Mouse (Mus musculus) heart, embryonic 14.5 days (tissue): Measurements from ENCODE around the gene Hspa4. TPM values are rescaled to one million over a fixed set of nuclear protein-coding genes. Genes with fewer than 3 reads are reported as not detected.
"Not testable (repeated sequence)": the region's sequence is repeated elsewhere in the genome, so short reads cannot be mapped to it uniquely, and the experiment has no call there.

ENCODE experiments used
- ATAC-seq: fragments of 200-750 bp; cut with Nextera tagmentation; 2 replicates; pipeline ENCODE4 v1.8.0; 2017; ENCODE audit warnings: low read depth, moderate TSS enrichment; ENCODE audit not compliant: insufficient number of reproducible peaks, insufficient read depth, low FRiP score
- H3K27ac ChIP-seq, 2 experiments: fragments of 200-500 bp in 1 of 2; fragments of 300-500 bp in 1 of 2; sonication (generic) in 1 of 2; replicated peaks in 1 of 2; 2 replicates each; pipeline ENCODE4 v1.5.1; 2012 to 2014; ENCODE audit warnings: low read depth in 2 of 2, low read length in 2 of 2, control low read depth in 1 of 2, mild to moderate bottlenecking in 1 of 2, mixed read lengths in 1 of 2; ENCODE audit not compliant: control insufficient read depth in 1 of 2, insufficient read depth in 1 of 2
- H3K27me3 ChIP-seq: fragments of 300-500 bp; sonication (generic); 2 replicates; pipeline ENCODE4 v1.6.1; 2014; ENCODE audit warnings: mild to moderate bottlenecking, low read length, control low read depth; ENCODE audit not compliant: control insufficient read depth, insufficient read depth
- H3K36me3 ChIP-seq: fragments of 300-500 bp; sonication (generic); 2 replicates; pipeline ENCODE4 v1.6.1; 2014; ENCODE audit warnings: mild to moderate bottlenecking, control low read depth, low read length, mixed read lengths; ENCODE audit not compliant: control insufficient read depth, insufficient read depth
- H3K4me1 ChIP-seq, 2 experiments: fragments of 200-500 bp in 1 of 2; fragments of 300-500 bp in 1 of 2; sonication (generic) in 1 of 2; 2 replicates each; pipeline ENCODE4 v1.6.1; 2012 to 2014; ENCODE audit warnings: low read length in 2 of 2, control low read depth in 1 of 2, mixed read lengths in 1 of 2; ENCODE audit not compliant: control insufficient read depth in 2 of 2, insufficient read depth in 2 of 2
- H3K4me2 ChIP-seq: fragments of 300-500 bp; sonication (generic); 2 replicates; pipeline ENCODE4 v1.6.1; 2014; ENCODE audit warnings: mild to moderate bottlenecking, low read length
- H3K4me3 ChIP-seq, 2 experiments: fragments of 200-500 bp in 1 of 2; fragments of 300-500 bp in 1 of 2; sonication (generic) in 1 of 2; 2 replicates each; pipeline ENCODE4 v1.5.1; 2012 to 2014; ENCODE audit warnings: low read length in 2 of 2, mild to moderate bottlenecking in 2 of 2, control low read depth in 1 of 2, low read depth in 1 of 2, moderate library complexity in 1 of 2; ENCODE audit not compliant: control insufficient read depth in 1 of 2, insufficient read depth in 1 of 2
- H3K9ac ChIP-seq: fragments of 300-500 bp; sonication (generic); 2 replicates; pipeline ENCODE4 v1.6.1; 2014; ENCODE audit warnings: mild to moderate bottlenecking, low read length
- H3K9me3 ChIP-seq: fragments of 300-500 bp; sonication (generic); 2 replicates; pipeline ENCODE4 v1.6.1; 2016; ENCODE audit warnings: low read length, control low read depth; ENCODE audit not compliant: control insufficient read depth
- WGBS: fragments of 180-500 bp; shearing (Covaris S2); extraction: QIAGEN DNeasy Blood & Tissue Kit; methylation state at CpG from one replicate; pipeline ENCODE4 v1.1.7; 2014; 5-methylcytosine and 5-hydroxymethylcytosine counted together
- polyA plus RNA-seq: library from polyadenylated mRNA; unstranded; fragments of >200 nt; fragmentation: Nextera tagmentation; extraction: Ambion mirVana; gene quantifications from 2 replicates; pipeline ENCODE4 v1.2.1, GENCODE M21; 2014

Hspa4 gene
- polyA plus RNA-seq, 1 experiment from 2014 or later, result 66.8 TPM

DNA sequence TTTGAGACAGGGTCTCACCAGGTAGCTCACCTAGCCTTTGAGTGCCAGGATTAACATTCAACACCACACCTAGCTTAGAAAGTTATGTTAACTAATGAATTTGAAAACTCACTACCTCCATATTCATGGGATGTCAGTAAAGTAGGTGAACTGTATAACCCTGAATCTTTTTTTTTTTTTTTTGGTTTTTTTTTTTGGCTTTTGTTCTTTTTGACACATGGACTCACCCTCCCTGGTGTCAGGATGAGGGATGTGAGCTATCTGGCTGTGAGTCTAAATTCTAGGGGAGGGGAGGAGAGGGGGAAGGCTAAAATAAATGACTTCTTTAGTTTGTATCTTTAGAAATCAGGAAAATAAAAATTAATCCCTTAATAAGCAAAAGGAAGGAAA lies 35.9 kb upstream of the Hspa4 start:
- Histone ChIP-seq H3K9ac (no peak overlapping the region), H3K4me3 (no peak overlapping the region), H3K4me1 (peaks cover 0 to 6% of the 10 kb centered on the region in 2 experiments; a peak in 1 of 4 replicates), H3K9me3 (no peaks in the 10 kb centered on the region), H3K36me3 (peaks cover 27% of the 10 kb centered on the region), H3K27me3 (no peaks in the 10 kb centered on the region), H3K4me2 (no peak overlapping the region), H3K27ac (no peak overlapping the region)
- ATAC-seq, result no peak

DNA sequence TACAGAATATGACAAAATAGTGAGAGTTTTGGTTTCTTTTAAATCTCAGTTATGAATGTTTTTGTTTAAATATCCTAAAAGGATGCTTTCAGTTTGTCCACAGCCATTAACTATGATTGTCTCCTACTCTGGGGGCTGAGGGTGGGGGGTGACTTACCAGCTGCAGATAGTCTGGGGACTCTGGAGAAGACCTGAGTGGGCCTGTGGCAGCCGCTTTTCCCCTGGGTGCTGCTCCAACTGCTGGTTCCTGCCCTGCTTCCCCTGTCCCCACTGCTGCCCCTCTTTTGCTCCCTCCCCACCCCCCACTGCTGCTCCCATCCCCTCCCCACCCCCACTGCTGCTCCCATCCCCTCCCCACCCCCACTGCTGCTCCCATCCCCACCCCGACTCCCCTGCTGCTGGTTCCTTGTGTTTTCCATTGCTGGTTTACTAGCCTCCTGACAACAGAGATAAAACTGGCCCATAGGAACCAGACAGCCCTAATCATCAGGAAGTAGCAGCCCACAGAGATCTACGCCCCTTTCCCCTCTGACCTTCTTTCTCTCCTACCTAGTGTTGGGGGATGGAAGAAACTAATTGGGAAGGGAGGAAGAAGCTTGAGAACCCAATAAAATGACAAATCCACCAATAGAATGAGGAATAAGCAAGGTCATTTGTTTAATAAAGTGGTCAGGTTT lies 35.4 kb upstream of the Hspa4 start:
- Histone ChIP-seq H3K9ac (no peak overlapping the region), H3K9me3 (no peaks in the 10 kb centered on the region), H3K36me3 (peaks cover 31% of the 10 kb centered on the region), H3K4me2 (no peak overlapping the region), H3K4me1 (peaks cover 0 to 6% of the 10 kb centered on the region in 2 experiments; a peak in 1 of 4 replicates), H3K27me3 (no peaks in the 10 kb centered on the region), H3K27ac (no peak overlapping the region), H3K4me3 (no peak overlapping the region)
- 27% methylated on average over 3 of the region's 3 CpGs for WGBS
- no peak for ATAC-seq

DNA sequence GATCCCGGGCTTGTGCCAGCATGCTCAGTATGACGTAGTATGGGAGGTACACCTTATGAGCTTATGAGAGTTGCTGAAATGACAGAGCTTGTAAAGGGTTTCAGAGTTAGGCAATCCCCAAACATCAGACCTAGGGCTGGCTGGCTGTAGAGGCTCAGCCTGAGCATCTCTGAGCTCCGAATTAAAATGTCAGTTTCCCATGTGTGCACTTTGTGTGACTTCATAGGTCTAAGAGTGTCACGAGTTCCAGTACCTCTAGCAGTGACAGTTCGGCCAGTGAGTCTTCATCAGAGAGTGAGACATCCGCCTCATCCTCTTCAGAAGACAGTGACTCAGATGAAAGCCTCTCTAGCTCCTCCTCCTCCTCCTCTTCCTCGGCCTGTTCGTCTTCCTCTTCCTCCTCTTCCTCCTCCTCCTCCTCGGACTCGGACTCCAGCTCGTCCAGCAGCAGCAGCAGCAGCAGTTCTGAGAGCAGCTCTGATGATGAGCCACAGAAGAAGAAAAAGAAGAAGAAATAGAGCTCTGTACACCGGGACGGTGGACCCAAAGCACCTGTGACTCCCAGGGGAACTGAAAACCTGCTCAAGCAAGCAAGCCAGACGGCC lies 31.9 kb upstream of the Hspa4 start:
- ATAC-seq, result no peak
- no peaks in the 10 kb centered on the region for H3K9me3 ChIP-seq
- H3K4me2 ChIP-seq, result no peak overlapping the region
- no peak overlapping the region for H3K4me3 ChIP-seq
- peaks cover 63% of the 10 kb centered on the region for H3K36me3 ChIP-seq
- H3K9ac ChIP-seq, result no peak overlapping the region
- H3K27me3 ChIP-seq, result no peaks in the 10 kb centered on the region
- H3K4me1 ChIP-seq, result peaks cover 0 to 6% of the 10 kb centered on the region in 2 experiments; a peak in 1 of 4 replicates
- WGBS, result 89% methylated on average over 14 of the region's 14 CpGs
- no peak overlapping the region for H3K27ac ChIP-seq

DNA sequence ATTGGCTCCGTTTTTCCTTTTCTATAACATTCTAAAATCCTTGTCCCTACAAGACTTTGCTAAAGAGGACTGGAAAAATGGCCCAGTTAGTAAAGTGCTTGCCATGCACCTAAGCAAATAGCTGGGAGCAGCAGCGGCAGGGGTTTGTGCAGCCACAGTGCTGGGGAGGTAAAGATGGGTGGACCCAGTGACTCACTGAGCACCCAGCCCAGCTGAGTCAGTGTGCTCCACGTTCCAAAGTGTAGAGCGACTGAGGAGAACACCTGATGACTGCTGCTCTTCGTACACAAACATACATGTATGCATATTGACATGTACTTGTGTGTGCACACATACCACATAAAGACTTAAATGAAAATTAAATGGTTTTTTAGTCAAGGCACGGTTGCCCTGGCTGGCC lies 30.9 kb upstream of the Hspa4 start:
- H3K27ac ChIP-seq, result no peak overlapping the region
- no peaks in the 10 kb centered on the region for H3K9me3 ChIP-seq
- WGBS, result 95% methylated on average over 6 of the region's 6 CpGs
- H3K4me1 ChIP-seq, result peaks cover 0 to 6% of the 10 kb centered on the region in 2 experiments; a peak in 1 of 4 replicates
- no peak overlapping the region for H3K9ac ChIP-seq
- no peak overlapping the region for H3K4me3 ChIP-seq
- no peak for ATAC-seq
- H3K27me3 ChIP-seq, result no peaks in the 10 kb centered on the region
- H3K4me2 ChIP-seq, result no peak overlapping the region
- H3K36me3 ChIP-seq, result peaks cover 66% of the 10 kb centered on the region

DNA sequence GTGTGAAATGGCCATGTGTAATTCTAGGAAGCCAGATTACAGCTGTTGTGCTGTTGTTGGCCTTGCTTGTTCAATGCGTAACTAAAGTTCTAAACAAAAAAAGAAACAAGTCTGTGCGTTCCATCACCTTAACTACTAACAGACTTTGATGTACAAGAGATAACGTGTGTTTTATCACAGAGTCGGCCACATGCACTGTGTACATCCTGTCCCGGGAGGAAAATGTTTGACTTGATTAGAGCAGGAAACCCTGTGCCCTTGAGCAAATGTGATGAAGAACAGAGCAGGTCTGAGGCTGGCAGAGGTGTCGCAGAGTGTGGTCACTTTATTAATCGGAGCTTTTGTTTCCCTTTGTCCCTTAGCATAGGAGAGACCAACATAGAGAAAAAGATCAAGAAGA lies 30.1 kb upstream of the Hspa4 start:
- Histone ChIP-seq H3K4me2 (no peak overlapping the region), H3K27ac (no peak overlapping the region), H3K9me3 (no peaks in the 10 kb centered on the region), H3K9ac (no peak overlapping the region), H3K4me1 (0 out of 4 replicates have a peak, but pooled peaks cover 0 to 3% of the 10 kb centered on the region in 2 experiments), H3K36me3 (peaks cover 66% of the 10 kb centered on the region), H3K4me3 (no peak overlapping the region), H3K27me3 (no peaks in the 10 kb centered on the region)
- 66% methylated on average over 7 of the region's 7 CpGs for WGBS
- ATAC-seq, result no peak

DNA sequence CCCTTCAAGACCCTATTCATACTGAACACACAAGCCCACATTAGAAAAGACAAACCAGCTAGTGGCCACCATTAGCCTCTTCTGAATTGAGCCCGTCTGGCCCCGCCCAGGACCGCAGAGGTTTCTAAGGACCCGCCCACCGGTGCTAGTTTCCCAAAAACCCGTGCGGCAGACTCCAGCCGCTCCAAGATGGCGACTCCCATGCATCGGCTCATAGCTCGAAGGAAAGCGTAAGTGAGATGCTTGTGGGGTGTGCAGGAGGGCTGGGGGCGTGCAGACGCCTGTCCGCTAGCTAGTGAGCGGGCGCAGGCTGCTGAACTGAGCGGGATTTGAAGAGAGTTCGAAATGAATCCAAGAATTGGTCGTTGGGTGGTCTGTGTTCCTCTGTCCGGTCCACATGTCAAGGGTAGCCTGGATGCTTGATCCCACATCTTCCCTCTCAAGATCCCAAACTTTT lies 24.3 kb upstream of the Hspa4 start, which contains the start of gene Zcchc10:
Gene Zcchc10, plus strand, starts transcription at position 168 of the 457 bp plus-strand sequence.
- Histone ChIP-seq H3K36me3 (peaks cover 27% of the 10 kb centered on the region), H3K4me3 (peak within 1 kb of the TSS; percentile 73 to 97), H3K9me3 (no peaks in the 10 kb centered on the region), H3K27ac (peak within 1 kb of the TSS; percentile 60 to 76), H3K27me3 (no peaks in the 10 kb centered on the region), H3K4me2 (peak within 1 kb of the TSS; percentile 77), H3K4me1 (0 out of 4 replicates have a peak, but pooled peaks cover 0 to 3% of the 10 kb centered on the region in 2 experiments), H3K9ac (peak within 1 kb of the TSS; percentile 77)
- WGBS, result 0% methylated on average over 21 of the region's 21 CpGs
- ATAC-seq, result peak; percentile 79

DNA sequence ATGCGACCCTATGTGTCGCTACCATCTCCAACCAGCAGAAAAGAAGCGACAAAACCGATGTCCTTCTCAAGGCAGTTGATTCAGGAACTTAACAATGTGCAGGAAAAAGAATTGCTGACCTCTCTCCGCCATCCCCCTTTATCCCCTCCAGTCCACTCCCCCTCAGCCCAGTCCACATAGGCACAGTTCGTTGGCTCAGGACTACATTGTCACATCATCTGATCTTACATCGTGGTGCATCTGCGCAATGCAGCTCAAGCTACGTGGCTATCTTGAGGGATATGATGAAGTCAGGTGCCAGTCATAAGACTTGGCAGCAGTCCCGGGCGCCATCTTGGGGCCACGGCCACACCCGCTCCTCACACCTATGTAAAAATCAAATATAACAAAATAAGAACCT lies 19.6 kb upstream of the Hspa4 start:
- H3K4me3 ChIP-seq, H3K27me3 ChIP-seq, H3K9me3 ChIP-seq, ATAC-seq, H3K4me2 ChIP-seq, H3K9ac ChIP-seq, H3K27ac ChIP-seq, H3K36me3 ChIP-seq, H3K4me1 ChIP-seq: not testable (repeated sequence)
- 87% methylated on average over 13 of the region's 13 CpGs for WGBS
